Mouse (Mus musculus): Measurements from ENCODE around the gene Plekha6. TPM values are rescaled to one million over a fixed set of nuclear protein-coding genes. Genes with fewer than 3 reads are reported as not detected.

The Plekha6 gene
- polyA plus RNA-seq, 1 experiment, result 2.1 TPM

GRCm38 (mm10) chr1:133190550-133190949 lies 26.5 kb downstream of the Plekha6 start:
- Histone ChIP-seq H3K4me3 (replicated peaks; ENCODE audit: control insufficient read depth, low read depth, low read length) (no peak overlapping the region), H3K27ac (ENCODE audit: control insufficient read depth, insufficient read depth, low read depth, low read length, poor library complexity) (no peak overlapping the region), H3K4me1 (ENCODE audit: control insufficient read depth, insufficient read depth, low read length) (no peaks in the 10 kb centered on the region)
- WGBS, result 72% methylated on average over 9 of the region's 9 CpGs
- TF ChIP-seq CTCF (IDR thresholded peaks at IDR 0.05; ENCODE audit: control insufficient read depth, insufficient read depth, low read length) (no peak), POLR2A (IDR thresholded peaks at IDR 0.05; ENCODE audit: borderline replicate concordance, control insufficient read depth, low read depth, low read length) (no peak)

DNA sequence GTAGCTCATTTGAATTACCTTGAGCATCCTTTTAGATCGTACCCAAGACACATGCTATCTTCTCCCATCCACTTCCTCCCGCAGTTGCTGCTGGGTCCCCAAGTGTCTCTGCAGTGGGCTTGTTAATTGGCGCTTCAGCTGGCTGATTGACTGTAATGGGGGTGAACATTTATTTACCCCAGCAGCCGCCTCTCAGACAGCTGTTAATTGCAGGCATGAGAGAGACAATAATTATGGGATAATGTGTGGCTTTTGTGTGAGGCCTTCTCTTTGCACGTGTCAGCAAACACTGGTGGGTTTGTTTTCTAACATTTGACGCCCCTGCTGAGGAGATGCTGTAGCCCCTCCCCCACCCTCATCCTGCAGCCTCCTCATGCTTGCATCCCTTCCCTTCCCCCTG lies 32.2 kb downstream of the Plekha6 start:
- Histone ChIP-seq H3K4me3 (replicated peaks; ENCODE audit: control insufficient read depth, low read depth, low read length) (no peak overlapping the region), H3K27ac (ENCODE audit: control insufficient read depth, insufficient read depth, low read depth, low read length, poor library complexity) (no peak overlapping the region), H3K4me1 (ENCODE audit: control insufficient read depth, insufficient read depth, low read length) (no peaks in the 10 kb centered on the region)
- WGBS, result 80% methylated on average over 6 of the region's 6 CpGs
- no peak for TF ChIP-seq POLR2A (IDR thresholded peaks at IDR 0.05; ENCODE audit: borderline replicate concordance, control insufficient read depth, low read depth, low read length)
- no peak for TF ChIP-seq CTCF (IDR thresholded peaks at IDR 0.05; ENCODE audit: control insufficient read depth, insufficient read depth, low read length)

DNA sequence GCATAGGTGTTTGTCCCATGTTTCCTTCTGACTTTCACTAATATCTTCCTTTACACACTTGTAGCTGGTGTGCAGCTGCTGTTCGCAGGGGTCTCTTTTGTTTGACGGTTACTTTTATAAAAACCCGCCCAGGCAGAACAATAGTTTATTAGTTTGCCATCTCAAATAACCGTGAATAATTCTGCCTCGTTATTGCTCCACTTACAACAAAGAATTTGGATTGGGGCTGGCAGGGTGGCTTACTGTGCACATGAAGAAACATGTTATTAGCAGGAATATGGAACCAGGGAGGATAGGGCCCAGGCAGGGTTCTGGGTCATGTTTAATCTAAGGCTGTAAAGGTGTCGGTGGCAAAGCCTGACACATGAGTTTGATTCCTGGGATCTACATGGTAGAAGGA lies 33.3 kb downstream of the Plekha6 start:
- H3K4me1 ChIP-seq (ENCODE audit: control insufficient read depth, insufficient read depth, low read length), result no peaks in the 10 kb centered on the region

DNA sequence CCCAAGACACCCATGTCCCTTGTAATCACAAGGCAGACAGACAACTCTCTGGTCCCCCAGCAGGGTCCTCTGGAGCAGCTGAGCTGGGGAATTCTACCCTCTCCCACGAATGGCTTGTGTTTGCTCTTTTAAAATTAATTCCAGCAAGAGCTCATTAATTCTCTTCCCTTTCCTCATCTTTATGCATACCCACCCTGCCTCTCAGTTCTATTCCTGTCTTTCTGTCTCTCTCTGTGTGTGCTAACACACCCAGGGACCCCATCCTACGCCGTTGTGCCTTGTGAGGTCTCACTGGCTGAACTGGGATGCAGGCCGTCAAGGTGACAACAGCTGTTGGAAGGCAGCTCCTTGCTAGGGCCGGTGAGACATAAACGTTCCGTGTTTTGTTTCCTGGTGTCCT lies 35.7 kb downstream of the Plekha6 start:
- no peaks in the 10 kb centered on the region for H3K4me1 ChIP-seq (ENCODE audit: control insufficient read depth, insufficient read depth, low read length)
- TF ChIP-seq CTCF (IDR thresholded peaks at IDR 0.05; ENCODE audit: control insufficient read depth, insufficient read depth, low read length) (no peak), POLR2A (IDR thresholded peaks at IDR 0.05; ENCODE audit: borderline replicate concordance, control insufficient read depth, low read depth, low read length) (no peak)
- no peak overlapping the region for H3K4me3 ChIP-seq (replicated peaks; ENCODE audit: control insufficient read depth, low read depth, low read length)
- 82% methylated on average over 7 of the region's 7 CpGs for WGBS
- H3K27ac ChIP-seq (ENCODE audit: control insufficient read depth, insufficient read depth, low read depth, low read length, poor library complexity), result no peak overlapping the region

More for the DNA sequence above, 33.3 kb downstream of the Plekha6 start:
- H3K4me3 ChIP-seq (replicated peaks; ENCODE audit: control insufficient read depth, low read depth, low read length), result no peak overlapping the region
- no peak overlapping the region for H3K27ac ChIP-seq (ENCODE audit: control insufficient read depth, insufficient read depth, low read depth, low read length, poor library complexity)
- no peak for TF ChIP-seq POLR2A (IDR thresholded peaks at IDR 0.05; ENCODE audit: borderline replicate concordance, control insufficient read depth, low read depth, low read length)
- no peak for TF ChIP-seq CTCF (IDR thresholded peaks at IDR 0.05; ENCODE audit: control insufficient read depth, insufficient read depth, low read length)
- WGBS, result 80% methylated on average over 6 of the region's 6 CpGs

GRCm38 (mm10) chr1:133201499-133201898 lies 37.5 kb downstream of the Plekha6 start:
- 71% methylated on average over 4 of the region's 4 CpGs for WGBS
- Histone ChIP-seq H3K27ac (ENCODE audit: control insufficient read depth, insufficient read depth, low read depth, low read length, poor library complexity) (no peak overlapping the region), H3K4me3 (replicated peaks; ENCODE audit: control insufficient read depth, low read depth, low read length) (no peak overlapping the region), H3K4me1 (ENCODE audit: control insufficient read depth, insufficient read depth, low read length) (no peaks in the 10 kb centered on the region)
- TF ChIP-seq CTCF (IDR thresholded peaks at IDR 0.05; ENCODE audit: control insufficient read depth, insufficient read depth, low read length), result no peak
- TF ChIP-seq POLR2A (IDR thresholded peaks at IDR 0.05; ENCODE audit: borderline replicate concordance, control insufficient read depth, low read depth, low read length), result no peak

DNA sequence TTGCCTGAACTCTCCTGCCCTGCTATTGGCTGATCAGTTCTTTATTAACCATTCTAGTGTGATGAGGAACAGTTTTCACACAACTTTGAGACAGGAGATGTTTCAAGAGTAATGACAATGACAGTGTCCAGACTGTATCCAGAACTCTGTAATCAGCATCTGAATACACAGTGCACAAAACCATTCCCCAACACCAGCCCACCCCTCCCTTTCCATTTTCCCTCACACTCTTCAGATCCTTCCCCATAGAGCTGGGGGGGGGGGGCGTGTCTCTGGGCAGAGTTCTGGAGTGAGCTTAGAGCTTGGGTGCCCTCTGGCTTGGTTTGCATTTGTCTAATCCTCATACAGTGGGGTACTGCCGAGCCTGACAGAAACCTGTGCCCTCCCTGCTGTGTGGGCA lies 39.7 kb downstream of the Plekha6 start:
- H3K27ac ChIP-seq (ENCODE audit: control insufficient read depth, insufficient read depth, low read depth, low read length, poor library complexity), result no peak overlapping the region
- H3K4me1 ChIP-seq (ENCODE audit: control insufficient read depth, insufficient read depth, low read length), result no peaks in the 10 kb centered on the region
- 51% methylated on average over 2 of the region's 2 CpGs for WGBS
- no peak for TF ChIP-seq CTCF (IDR thresholded peaks at IDR 0.05; ENCODE audit: control insufficient read depth, insufficient read depth, low read length)
- TF ChIP-seq POLR2A (IDR thresholded peaks at IDR 0.05; ENCODE audit: borderline replicate concordance, control insufficient read depth, low read depth, low read length), result no peak
- no peak overlapping the region for H3K4me3 ChIP-seq (replicated peaks; ENCODE audit: control insufficient read depth, low read depth, low read length)

DNA sequence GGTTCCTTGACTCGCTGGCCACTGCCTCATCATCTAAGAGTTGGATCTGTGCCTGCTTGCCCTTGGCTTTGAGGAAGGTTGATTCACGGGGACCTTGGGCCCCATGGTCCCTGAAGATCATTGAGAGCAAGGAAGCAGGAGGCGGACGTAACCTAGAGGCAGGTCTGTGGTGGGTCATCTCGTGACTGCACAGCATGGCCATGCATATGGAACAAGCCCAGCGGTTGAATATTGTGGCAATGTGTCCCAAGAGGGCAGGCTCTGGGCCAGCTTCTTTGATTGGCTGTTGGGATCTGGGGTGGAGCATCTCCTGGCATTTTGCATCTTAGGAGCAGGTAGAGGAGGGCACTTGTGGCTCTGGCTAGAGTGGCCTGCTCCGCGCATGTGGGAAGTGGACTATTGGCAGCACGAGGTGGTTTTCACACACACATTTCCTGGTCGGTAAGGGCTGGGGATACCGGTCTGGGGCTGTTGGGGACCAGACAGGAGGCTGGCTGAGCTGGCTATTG lies 40.4 kb downstream of the Plekha6 start:
- 58% methylated on average over 11 of the region's 11 CpGs for WGBS

GRCm38 (mm10) chr1:133204985-133205384 lies 41.0 kb downstream of the Plekha6 start:
- Histone ChIP-seq H3K27ac (ENCODE audit: control insufficient read depth, insufficient read depth, low read depth, low read length, poor library complexity) (no peak overlapping the region), H3K4me3 (replicated peaks; ENCODE audit: control insufficient read depth, low read depth, low read length) (no peak overlapping the region), H3K4me1 (ENCODE audit: control insufficient read depth, insufficient read depth, low read length) (no peaks in the 10 kb centered on the region; the same call in 1 of the 2 replicates)
- 77% methylated on average over 10 of the region's 10 CpGs for WGBS
- TF ChIP-seq CTCF (IDR thresholded peaks at IDR 0.05; ENCODE audit: control insufficient read depth, insufficient read depth, low read length), result no peak
- no peak for TF ChIP-seq POLR2A (IDR thresholded peaks at IDR 0.05; ENCODE audit: borderline replicate concordance, control insufficient read depth, low read depth, low read length)

More for the DNA sequence above, 40.4 kb downstream of the Plekha6 start:
- Histone ChIP-seq H3K27ac (ENCODE audit: control insufficient read depth, insufficient read depth, low read depth, low read length, poor library complexity) (no peak overlapping the region), H3K4me1 (ENCODE audit: control insufficient read depth, insufficient read depth, low read length) (no peaks in the 10 kb centered on the region), H3K4me3 (replicated peaks; ENCODE audit: control insufficient read depth, low read depth, low read length) (no peak overlapping the region)
- TF ChIP-seq POLR2A (IDR thresholded peaks at IDR 0.05; ENCODE audit: borderline replicate concordance, control insufficient read depth, low read depth, low read length), result no peak
- TF ChIP-seq CTCF (IDR thresholded peaks at IDR 0.05; ENCODE audit: control insufficient read depth, insufficient read depth, low read length), result no peak
